Mouse (Mus musculus): Measurements from ENCODE around the gene Cntnap3. TPM values are rescaled to one million over a fixed set of nuclear protein-coding genes. Genes with fewer than 3 reads are reported as not detected.

The Cntnap3 gene
- polyA plus RNA-seq, 1 experiment from 2014 or later = 2.1 TPM

Other genes starting within 250 kb of the Cntnap3 start
- not detected in 2 replicates for gene Spata31, start 13.5 kb upstream of the Cntnap3 start, polyA plus RNA-seq (2014; fragmentation: Nextera tagmentation; extraction: Ambion mirVana)
- gene Spata31d1c, start 129.1 kb upstream of the Cntnap3 start, polyA plus RNA-seq (2014; fragmentation: Nextera tagmentation; extraction: Ambion mirVana) = 0.08 TPM in 1 of 2 replicates, not detected in the other
- gene Prss47, start 148.8 kb upstream of the Cntnap3 start, polyA plus RNA-seq (2014; fragmentation: Nextera tagmentation; extraction: Ambion mirVana) = not detected in 2 replicates
- 33.4 and 33.7 TPM in 2 replicates for gene Mfsd14b, start 209.0 kb upstream of the Cntnap3 start, polyA plus RNA-seq (2014; fragmentation: Nextera tagmentation; extraction: Ambion mirVana)
- gene Olfr465-ps1, start 234.1 kb upstream of the Cntnap3 start, polyA plus RNA-seq (2014; fragmentation: Nextera tagmentation; extraction: Ambion mirVana) = not detected in 2 replicates
- gene Olfr466, start 246.3 kb upstream of the Cntnap3 start, polyA plus RNA-seq (2014; fragmentation: Nextera tagmentation; extraction: Ambion mirVana) = not detected in 2 replicates